Mouse (Mus musculus) ES-Bruce4 (cell line): ENCODE data around the gene Syt2.

Experiments
- CTCF ChIP-seq: IDR thresholded peaks from one replicate; pipeline ENCODE4 v1.8.1; 2011; ENCODE audit warnings: low read depth, low read length
- EP300 ChIP-seq: IDR thresholded peaks from 2 replicates; pipeline ENCODE4 v1.6.1; 2011; ENCODE audit warnings: low read depth, low read length; ENCODE audit not compliant: insufficient read depth
- POLR2A ChIP-seq: IDR thresholded peaks from one replicate; pipeline ENCODE4 v1.8.1; 2011; ENCODE audit warnings: low read length; ENCODE audit not compliant: insufficient read depth

DNA sequence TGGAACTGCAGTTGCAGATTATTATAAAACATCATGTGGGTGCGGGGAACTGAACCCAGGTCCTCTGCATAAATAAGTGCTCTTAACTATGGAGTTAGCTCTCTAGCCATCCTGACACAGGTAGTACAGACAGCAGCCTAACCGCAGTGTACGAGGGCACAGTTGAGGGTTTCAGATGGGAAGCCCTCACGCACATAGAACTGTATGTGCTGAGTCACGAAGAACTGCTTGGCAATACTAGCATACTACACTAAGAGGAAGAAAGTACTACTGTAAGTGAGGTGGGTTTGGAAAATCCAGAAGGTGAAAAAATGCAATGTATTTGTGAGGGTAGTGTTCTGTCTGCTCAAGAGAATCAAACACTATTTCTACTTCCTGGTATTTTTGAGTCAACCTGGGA is 123.8 kb downstream of the Syt2 start:
- TF ChIP-seq CTCF (no peak), POLR2A (no peak), EP300 (no peak)
